Mouse (Mus musculus): ENCODE measurements at regions not wholly inside any gene's neighbourhood (a gene's known extent, or its start where the extent isn't known, plus 50 kb on each side); places are given as distances from the start of the nearest gene placed in this dataset.
"Not testable (repeated sequence)": the region's sequence is repeated elsewhere in the genome, so short reads cannot be mapped to it uniquely, and the experiment has no call there.

- DNase-seq (ENCODE audit: low spot score), result no peak
Observed at GRCm38 (mm10) chr13:5920422-5920821, 59.1 kb downstream of the Klf6 start.

- peak; percentile 9 for DNase-seq (ENCODE audit: low spot score)
Observed at GRCm38 (mm10) chr13:5931433-5931832, 70.2 kb downstream of the Klf6 start.

- DNase-seq (ENCODE audit: low spot score), result no peak
Observed at GRCm38 (mm10) chr13:5937436-5937835, 76.2 kb downstream of the Klf6 start.

GRCm38 (mm10) chr13:5937970-5938369 is 76.7 kb downstream of the Klf6 start:
- no peak for DNase-seq (ENCODE audit: low spot score)

- DNase-seq (ENCODE audit: low spot score), result peak; percentile 2
Observed at GRCm38 (mm10) chr13:5939368-5939767, 78.1 kb downstream of the Klf6 start.

GRCm38 (mm10) chr13:5952863-5953262 is 91.6 kb downstream of the Klf6 start:
- no peak for DNase-seq (ENCODE audit: low spot score)

- not testable (repeated sequence) for DNase-seq (ENCODE audit: low spot score)
Observed at GRCm38 (mm10) chr13:5955121-5955520, 93.8 kb downstream of the Klf6 start.

GRCm38 (mm10) chr13:5956145-5956544 is 94.9 kb downstream of the Klf6 start:
- no peak for DNase-seq (ENCODE audit: low spot score)

GRCm38 (mm10) chr13:5962947-5963346 is 101.7 kb downstream of the Klf6 start:
- no peak for DNase-seq (ENCODE audit: low spot score)

- no peak for DNase-seq (ENCODE audit: low spot score)
Observed at GRCm38 (mm10) chr13:5964626-5965025, 103.3 kb downstream of the Klf6 start.

GRCm38 (mm10) chr13:5978615-5979014 is 117.3 kb downstream of the Klf6 start:
- DNase-seq (ENCODE audit: low spot score), result no peak

- no peak for DNase-seq (ENCODE audit: low spot score)
Observed at GRCm38 (mm10) chr13:5987491-5987890, 126.2 kb downstream of the Klf6 start.

- no peak for DNase-seq (ENCODE audit: low spot score)
Observed at GRCm38 (mm10) chr13:5988407-5988806, 127.1 kb downstream of the Klf6 start.

- DNase-seq (ENCODE audit: low spot score), result no peak
Observed at GRCm38 (mm10) chr13:6000559-6001217, 139.4 kb downstream of the Klf6 start.

GRCm38 (mm10) chr13:6001218-6001564 is 139.9 kb downstream of the Klf6 start:
- no peak for DNase-seq (ENCODE audit: low spot score)

GRCm38 (mm10) chr13:6005901-6006300 is 144.6 kb downstream of the Klf6 start:
- no peak for DNase-seq (ENCODE audit: low spot score)

- no peak for DNase-seq (ENCODE audit: low spot score)
Observed at GRCm38 (mm10) chr13:6009671-6010070, 148.4 kb downstream of the Klf6 start.

- DNase-seq (ENCODE audit: low spot score), result no peak
Observed at GRCm38 (mm10) chr13:6027207-6027606, 165.9 kb downstream of the Klf6 start.

- DNase-seq (ENCODE audit: low spot score), result no peak
Observed at GRCm38 (mm10) chr13:6028878-6029277, 167.6 kb downstream of the Klf6 start.

- no peak for DNase-seq (ENCODE audit: low spot score)
Observed at GRCm38 (mm10) chr13:6029461-6029860, 168.2 kb downstream of the Klf6 start.

GRCm38 (mm10) chr13:6030128-6030527 is 168.8 kb downstream of the Klf6 start:
- no peak for DNase-seq (ENCODE audit: low spot score)

- DNase-seq (ENCODE audit: low spot score), result no peak
Observed at GRCm38 (mm10) chr13:6040132-6040531, 178.8 kb downstream of the Klf6 start.

- no peak for DNase-seq (ENCODE audit: low spot score)
Observed at GRCm38 (mm10) chr13:6040663-6041062, 179.4 kb downstream of the Klf6 start.

- no peak for DNase-seq (ENCODE audit: low spot score)
Observed at GRCm38 (mm10) chr13:6042495-6042894, 181.2 kb downstream of the Klf6 start.
